Comparison of ENCODE assay signal across 9 mouse cellular contexts in the genomic region with DNA sequence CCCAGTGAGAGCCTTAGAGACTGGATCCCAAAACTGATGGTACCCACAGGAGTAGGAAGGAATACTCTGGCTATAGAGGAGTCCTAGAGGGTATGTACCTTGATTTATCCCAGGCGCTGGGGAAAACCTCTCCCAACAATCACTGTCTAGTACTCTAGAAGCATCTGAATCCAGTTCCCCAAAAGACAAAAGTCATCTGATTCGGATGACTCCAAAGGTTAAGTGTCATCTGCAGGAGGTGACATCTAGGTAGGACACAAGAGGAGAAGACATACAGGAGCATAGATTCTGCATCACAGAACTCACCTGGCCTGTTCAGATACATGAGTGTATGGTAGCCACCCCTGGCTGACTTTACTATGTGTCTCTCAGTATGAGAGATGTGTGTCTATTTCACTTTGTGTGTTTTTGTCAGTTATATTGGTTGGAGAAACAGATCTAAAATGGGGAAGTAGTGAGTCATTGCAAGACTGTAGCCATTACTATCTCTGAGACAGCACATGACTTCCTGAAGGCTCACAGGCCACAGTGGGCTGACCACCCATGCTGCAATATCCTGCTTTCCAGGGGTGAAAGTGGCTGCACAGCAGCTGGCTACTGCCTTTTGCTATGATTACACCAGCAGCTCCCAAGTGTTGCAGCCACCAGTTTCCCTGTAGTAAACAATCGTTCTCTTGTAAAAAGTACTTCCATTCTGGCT.
DNase-seq lines count a peak whose midpoint lies in the region; ATAC-seq and TF ChIP-seq lines count a peak whose summit lies in the region.
"Had no signal": no experiment of that assay in that cellular context is flagged by ENCODE, and none has a peak within 500 bp of the region (broad histone marks: within the 10 kb centered on the region; RNA-seq: fewer than 3 reads in every experiment).

No protein-coding gene starts in this region.

- H3K79me2 ChIP-seq in CH12.LX (replicated peaks; ENCODE audit: control insufficient read depth, extremely low read depth, insufficient read depth, poor library complexity, severe bottlenecking), result no peaks in the 10 kb centered on the region

- peaks cover 4 to 48% of the 10 kb centered on the region in 2 experiments; a peak in 3 of 4 replicates for H3K4me1 ChIP-seq in CH12.LX (ENCODE audit: control insufficient read depth in 1 of 2, insufficient read depth in 2 of 2)
- H3K4me1 ChIP-seq in forebrain, embryonic 11.5 days (replicated peaks; ENCODE audit: control insufficient read depth, insufficient read depth, low read length), result no peaks in the 10 kb centered on the region
- H3K4me1 ChIP-seq: embryonic facial prominence, embryonic 13.5 days had no signal

- no peaks in the 10 kb centered on the region for H3K9me3 ChIP-seq in CH12.LX (replicated peaks; ENCODE audit: low read length)
- no peaks in the 10 kb centered on the region for H3K9me3 ChIP-seq in forebrain, embryonic 11.5 days (ENCODE audit: control insufficient read depth, low read length)
- H3K9me3 ChIP-seq: embryonic facial prominence, embryonic 13.5 days had no signal

- peaks cover 0 to 3% of the 10 kb centered on the region in 2 experiments for H3K36me3 ChIP-seq in CH12.LX (replicated peaks in 1 of 2; ENCODE audit: control insufficient read depth in 1 of 2, insufficient read depth in 1 of 2, low read length in 1 of 2)
- no peaks in the 10 kb centered on the region for H3K36me3 ChIP-seq in forebrain, embryonic 11.5 days (ENCODE audit: control insufficient read depth, insufficient read depth, low read length)
- H3K36me3 ChIP-seq: embryonic facial prominence, embryonic 13.5 days had no signal

- dilution Hi-C loops in CH12.LX (cut with MboI; ENCODE audit: extremely low pct_ligation_motif_present, extremely low pct_unique_long_range_greater_than_20kb, low sequenced_read_pairs), result no loop called here

- peak; percentile 18 for DNase-seq in gastrocnemius, postnatal 14 days
- DNase-seq in gastrocnemius, postnatal 4 days (ENCODE audit: low spot score in 2 of 2), result no peak
- peak; percentile 89 for DNase-seq in CH12.LX (ENCODE audit: extremely low read depth)
- DNase-seq in monocyte, adult 2 months (ENCODE audit: low read depth in 1 of 2, low spot score in 2 of 2), result peak; percentile 71 to 79
- DNase-seq in forebrain, embryonic 11.5 days (ENCODE audit: low spot score), result no peak
- no peak for DNase-seq in left cerebral cortex, adult 2 months (ENCODE audit: extremely low spot score in 1 of 2, low spot score in 2 of 2)
- DNase-seq in frontal cortex, postnatal 36 days (ENCODE audit: low spot score in 2 of 2), result no peak

- no peaks in the 10 kb centered on the region for H3K27me3 ChIP-seq in CH12.LX (replicated peaks)
- no peaks in the 10 kb centered on the region for H3K27me3 ChIP-seq in forebrain, embryonic 11.5 days (ENCODE audit: control insufficient read depth, insufficient read depth, low read length)
- H3K27me3 ChIP-seq: embryonic facial prominence, embryonic 13.5 days had no signal

- in situ Hi-C loops in CH12.LX (cut with MboI; ENCODE audit: low pct_ligation_motif_present, low pct_unique_long_range_greater_than_20kb, low sequenced_read_pairs), result loop anchor here (25.0 kb wide), 1 partner anchor 294 kb away; no protein-coding TSS in a partner anchor

- intact Hi-C loops in gastrocnemius, postnatal 14 days (cut with DNase I; ENCODE audit: low total_unique reads), result no loop called here
- intact Hi-C loops in left cerebral cortex, adult 2 months (cut with DNase I), result no loop called here

- peak; percentile 98 to 99 for ATAC-seq in hematopoietic stem cell, adult 5-6 weeks (replicated peaks in 1 of 2; ENCODE audit: insufficient read depth in 1 of 2, low FRiP score in 2 of 2, low TSS enrichment in 1 of 2, low read depth in 1 of 2, poor library complexity in 2 of 2, severe bottlenecking in 2 of 2)
- ATAC-seq in forebrain, embryonic 11.5 days (replicated peaks; ENCODE audit: low FRiP score), result no peak

- H3K4me2 ChIP-seq in CH12.LX (ENCODE audit: insufficient read depth, low read depth, poor library complexity, severe bottlenecking), result peak overlapping the region; percentile 25
- H3K4me2 ChIP-seq in forebrain, embryonic 11.5 days (ENCODE audit: low read depth, low read length, severe bottlenecking), result no peak overlapping the region
- H3K4me2 ChIP-seq: embryonic facial prominence, embryonic 13.5 days had no signal

- TF ChIP-seq POLR2A in CH12.LX (IDR thresholded peaks at IDR 0.05; ENCODE audit: low read depth, low read length), result no peak; the same call in 1 of the 2 replicates

- H3K4me3 ChIP-seq in CH12.LX (replicated peaks in 1 of 3; ENCODE audit: low read depth in 2 of 3, low read length in 2 of 3, poor library complexity in 1 of 3), result no peak overlapping the region
- H3K4me3 ChIP-seq in forebrain, embryonic 11.5 days (ENCODE audit: low read depth, low read length), result no peak overlapping the region
- no peak overlapping the region for H3K4me3 ChIP-seq in left cerebral cortex, adult 2 months
- H3K4me3 ChIP-seq: embryonic facial prominence, embryonic 13.5 days had no signal

- no peak; the same call in 1 of the 2 replicates for TF ChIP-seq RAD21 in CH12.LX (IDR thresholded peaks at IDR 0.05; ENCODE audit: low read depth, low read length)

- TF ChIP-seq CTCF in CH12.LX (conservative IDR thresholded peaks at IDR 0.05 in 1 of 2, IDR thresholded peaks at IDR 0.05 in 1 of 2; ENCODE audit: low read depth in 2 of 2, low read length in 2 of 2), result no peak
- no peak for TF ChIP-seq CTCF in left cerebral cortex, adult 2 months (IDR thresholded peaks at IDR 0.05)

- TF ChIP-seq EP300 in CH12.LX (IDR thresholded peaks at IDR 0.05; ENCODE audit: low read length), result peak; percentile 97

- peak overlapping the region; percentile 82 for H3K27ac ChIP-seq in CH12.LX (ENCODE audit: insufficient read depth, low read depth)
- no peak overlapping the region for H3K27ac ChIP-seq in forebrain, embryonic 11.5 days (ENCODE audit: low read depth, low read length)
- H3K27ac ChIP-seq in left cerebral cortex, adult 2 months, result no peak overlapping the region
- H3K27ac ChIP-seq: embryonic facial prominence, embryonic 13.5 days had no signal

- H3K9ac ChIP-seq in CH12.LX (ENCODE audit: insufficient read depth, low read depth), result no peak overlapping the region
- no peak overlapping the region for H3K9ac ChIP-seq in forebrain, embryonic 11.5 days (ENCODE audit: low read length)
- H3K9ac ChIP-seq: embryonic facial prominence, embryonic 13.5 days had no signal

- WGBS in forebrain, embryonic 11.5 days, result 89% methylated on average over 3 of the region's 3 CpGs

TF ChIP-seq in CH12.LX, 34 proteins besides CTCF, POLR2A, EP300 and RAD21 (continues in another document):
- no peak; the same call in 1 of the 2 replicates for TF ChIP-seq HCFC1 (IDR thresholded peaks at IDR 0.05; ENCODE audit: low read depth, low read length)
- peak; percentile 96 for TF ChIP-seq JUND (conservative IDR thresholded peaks at IDR 0.05; ENCODE audit: low read depth, low read length)
- TF ChIP-seq USF1 (IDR thresholded peaks at IDR 0.05; ENCODE audit: low read depth, low read length), result peak; percentile 58
- no peak for TF ChIP-seq MXI1 (IDR thresholded peaks at IDR 0.05; ENCODE audit: low read depth, low read length)
- TF ChIP-seq MEF2A (IDR thresholded peaks at IDR 0.05; ENCODE audit: borderline replicate concordance, low read depth, low read length), result peak; percentile 90
- no peak for TF ChIP-seq ZC3H11A (IDR thresholded peaks at IDR 0.05; ENCODE audit: low read depth, low read length)
- TF ChIP-seq NRF1 (IDR thresholded peaks at IDR 0.05; ENCODE audit: low read depth, low read length), result no peak
- no peak for TF ChIP-seq POLR2AphosphoS2 (IDR thresholded peaks at IDR 0.05; ENCODE audit: low read depth, low read length)
- TF ChIP-seq CHD2 (IDR thresholded peaks at IDR 0.05; ENCODE audit: low read length), result no peak
- no peak for TF ChIP-seq MAZ (IDR thresholded peaks at IDR 0.05; ENCODE audit: low read depth, low read length)
- no peak for TF ChIP-seq E2F4 (IDR thresholded peaks at IDR 0.05; ENCODE audit: insufficient replicate concordance, low read depth, low read length)
- no peak; the same call in 1 of the 2 replicates for TF ChIP-seq RCOR1 (conservative IDR thresholded peaks at IDR 0.05; ENCODE audit: low read depth, low read length)
- TF ChIP-seq TCF12 (IDR thresholded peaks at IDR 0.05; ENCODE audit: low read depth, low read length), result peak; percentile 74
- peak; percentile 88 for TF ChIP-seq MYC (IDR thresholded peaks at IDR 0.05; ENCODE audit: low read depth, low read length)
- TF ChIP-seq MAFK (IDR thresholded peaks at IDR 0.05; ENCODE audit: insufficient replicate concordance, low read length), result 0 out of 2 replicates have a peak, but pooled peaks have one; percentile 32
- TF ChIP-seq PAX5 (IDR thresholded peaks at IDR 0.05; ENCODE audit: low read length), result no peak
- peak; percentile 92 for TF ChIP-seq ETS1 (conservative IDR thresholded peaks at IDR 0.05; ENCODE audit: low read depth, low read length)
- no peak for TF ChIP-seq KAT2A (IDR thresholded peaks at IDR 0.05; ENCODE audit: insufficient replicate concordance, low read length)
- peak; percentile 98 for TF ChIP-seq IRF4 (IDR thresholded peaks at IDR 0.05; ENCODE audit: low read depth, low read length)
- TF ChIP-seq ZNF384 (IDR thresholded peaks at IDR 0.05; ENCODE audit: low read depth, low read length), result no peak
- TF ChIP-seq ZMIZ1 (IDR thresholded peaks at IDR 0.05; ENCODE audit: low read depth, low read length), result no peak
- no peak; the same call in 1 of the 2 replicates for TF ChIP-seq ELF1 (IDR thresholded peaks at IDR 0.05; ENCODE audit: low read depth, low read length)
- TF ChIP-seq TBP (conservative IDR thresholded peaks at IDR 0.05; ENCODE audit: low read depth, low read length), result no peak
- peak; percentile 60 for TF ChIP-seq MAX (IDR thresholded peaks at IDR 0.05; ENCODE audit: low read length)
- peak; percentile 99 for TF ChIP-seq BHLHE40 (IDR thresholded peaks at IDR 0.05; ENCODE audit: low read depth, low read length)
- no peak for TF ChIP-seq SMC3 (IDR thresholded peaks at IDR 0.05; ENCODE audit: low read depth, low read length)
- no peak; the same call in 1 of the 2 replicates for TF ChIP-seq USF2 (conservative IDR thresholded peaks at IDR 0.05; ENCODE audit: low read depth, low read length)
- TF ChIP-seq SIN3A (IDR thresholded peaks at IDR 0.05; ENCODE audit: low read length), result 0 out of 2 replicates have a peak, but pooled peaks have one; percentile 27
- TF ChIP-seq NELFE (IDR thresholded peaks at IDR 0.05; ENCODE audit: low read depth, low read length), result 0 out of 2 replicates have a peak, but pooled peaks have one; percentile 31
- no peak for TF ChIP-seq CHD1 (IDR thresholded peaks at IDR 0.05; ENCODE audit: low read depth, low read length)
- no peak for TF ChIP-seq GABPA (IDR thresholded peaks at IDR 0.05; ENCODE audit: insufficient replicate concordance, low read depth, low read length)
- TF ChIP-seq ZKSCAN1 (IDR thresholded peaks at IDR 0.05; ENCODE audit: borderline replicate concordance, low read depth, low read length), result no peak

Comparison
In these comparisons a context has a peak if more than half of its experiments do, and no peak if none do; other contexts are left out.
1. DNase-seq: peak in gastrocnemius, postnatal 14 days (single experiment), CH12.LX (single experiment) and monocyte, adult 2 months (2 of 2); none in gastrocnemius, postnatal 4 days (0 of 2), forebrain, embryonic 11.5 days (single experiment), left cerebral cortex, adult 2 months (0 of 2) and frontal cortex, postnatal 36 days (0 of 2).